Mouse (Mus musculus) MEL (cell line): ENCODE data around the gene Dmac2. TPM values are rescaled to one million over a fixed set of nuclear protein-coding genes. Genes with fewer than 3 reads are reported as not detected.
"Not testable (repeated sequence)": the region's sequence is repeated elsewhere in the genome, so short reads cannot be mapped to it uniquely, and the experiment has no call there.

Experiments
- DNase-seq: peaks from one replicate; pipeline ENCODE4 v3.0.0; 2011; ENCODE audit warnings: low read depth, low spot score
- H3K27ac ChIP-seq: 2 replicates; pipeline ENCODE4 v1.5.1; 2012; ENCODE audit warnings: low read depth, mild to moderate bottlenecking, control low read depth, low read length, moderate library complexity; ENCODE audit not compliant: control insufficient read depth
- H3K27me3 ChIP-seq, 2 experiments: fragments of 150-350 bp in 1 of 2; sonication (generic) in 1 of 2; 2 replicates each; pipeline ENCODE4 v1.6.1; 2012; ENCODE audit warnings: low read length in 2 of 2, mild to moderate bottlenecking in 2 of 2, improper control_type of control experiment in 1 of 2, moderate library complexity in 1 of 2; ENCODE audit not compliant: insufficient read depth in 2 of 2, control insufficient read depth in 1 of 2
- H3K36me3 ChIP-seq, 2 experiments: 2 replicates each; pipeline ENCODE4 v1.6.1; 2012 to 2014; ENCODE audit warnings: low read length in 2 of 2, improper control_type of control experiment in 1 of 2, inconsistent platforms in 1 of 2, mild to moderate bottlenecking in 1 of 2; ENCODE audit not compliant: insufficient read depth in 2 of 2, control insufficient read depth in 1 of 2
- H3K4me1 ChIP-seq, 2 experiments: fragments of 150-350 bp in 1 of 2; sonication (generic) in 1 of 2; 2 replicates each; pipeline ENCODE4 v1.6.1; 2012; ENCODE audit warnings: low read length in 2 of 2, improper control_type of control experiment in 1 of 2, mild to moderate bottlenecking in 1 of 2; ENCODE audit not compliant: insufficient read depth in 2 of 2, control insufficient read depth in 1 of 2
- H3K4me3 ChIP-seq, 2 experiments: fragments of 150-350 bp in 1 of 2; sonication (generic) in 1 of 2; 2 replicates each; pipeline ENCODE4 v1.5.1; 2012; ENCODE audit warnings: low read depth in 2 of 2, low read length in 2 of 2, mild to moderate bottlenecking in 2 of 2, moderate library complexity in 2 of 2, control low read depth in 1 of 2, improper control_type of control experiment in 1 of 2; ENCODE audit not compliant: control insufficient read depth in 1 of 2, insufficient read depth in 1 of 2
- H3K79me2 ChIP-seq: 2 replicates; pipeline ENCODE4 v1.6.1; 2012; ENCODE audit warnings: mild to moderate bottlenecking, low read length, moderate library complexity; ENCODE audit not compliant: control insufficient read depth, poor library complexity, insufficient read depth
- H3K9ac ChIP-seq: 2 replicates; pipeline ENCODE4 v1.6.1; 2012; ENCODE audit warnings: low read depth, mild to moderate bottlenecking, control low read depth, low read length, moderate library complexity; ENCODE audit not compliant: control insufficient read depth, poor library complexity, severe bottlenecking
- H3K9me3 ChIP-seq: fragments of 150-350 bp; sonication (generic); replicated peaks from 2 replicates; pipeline ENCODE4 v1.6.1; 2012; ENCODE audit warnings: mild to moderate bottlenecking, low read length, improper control_type of control experiment, moderate library complexity; ENCODE audit not compliant: insufficient read depth
- BHLHE40 ChIP-seq: IDR thresholded peaks from 2 replicates; pipeline ENCODE4 v1.6.1; 2012; ENCODE audit warnings: low read depth, mild to moderate bottlenecking, inconsistent platforms, low read length, improper control_type of control experiment, borderline replicate concordance
- CHD1 ChIP-seq: IDR thresholded peaks from 2 replicates; pipeline ENCODE4 v1.6.1; 2012; ENCODE audit warnings: low read depth, mild to moderate bottlenecking, inconsistent platforms, low read length, improper control_type of control experiment
- CTCF ChIP-seq, 3 experiments: IDR thresholded peaks in 2 of 3; conservative IDR thresholded peaks in 1 of 3; 2 replicates each; pipeline ENCODE4 v1.5.1; 2011 to 2012; ENCODE audit warnings: low read length in 3 of 3, low read depth in 2 of 3, mild to moderate bottlenecking in 2 of 3, improper control_type of control experiment in 1 of 3, inconsistent platforms in 1 of 3, mixed read lengths in 1 of 3, moderate library complexity in 1 of 3; ENCODE audit not compliant: control insufficient read depth in 1 of 3, insufficient read depth in 1 of 3, poor library complexity in 1 of 3, severe bottlenecking in 1 of 3
- E2F4 ChIP-seq: IDR thresholded peaks from 2 replicates; pipeline ENCODE4 v1.6.1; 2011; ENCODE audit warnings: low read depth, low read length, improper control_type of control experiment, borderline replicate concordance
- ELF1 ChIP-seq: IDR thresholded peaks from 2 replicates; pipeline ENCODE4 v1.6.1; 2014; ENCODE audit warnings: low read depth, mild to moderate bottlenecking, inconsistent platforms, low read length, improper control_type of control experiment, moderate library complexity
- EP300 ChIP-seq, 2 experiments: IDR thresholded peaks; 2 replicates each; pipeline ENCODE4 v1.6.1; 2011; ENCODE audit warnings: improper control_type of control experiment in 2 of 2, low read length in 2 of 2, low read depth in 1 of 2, mild to moderate bottlenecking in 1 of 2
- GATA1 ChIP-seq: IDR thresholded peaks from 2 replicates; pipeline ENCODE4 v1.6.1; 2011; ENCODE audit warnings: low read depth, low read length, improper control_type of control experiment
- HCFC1 ChIP-seq: IDR thresholded peaks from 2 replicates; pipeline ENCODE4 v1.6.1; 2012; ENCODE audit warnings: low read depth, mild to moderate bottlenecking, inconsistent platforms, low read length, improper control_type of control experiment, moderate library complexity
- JUND ChIP-seq: IDR thresholded peaks from 2 replicates; pipeline ENCODE4 v1.6.1; 2011; ENCODE audit warnings: low read depth, mild to moderate bottlenecking, improper control_type of control experiment, low read length
- KAT2A ChIP-seq: conservative IDR thresholded peaks from 2 replicates; pipeline ENCODE4 v1.6.1; 2012; ENCODE audit warnings: low read depth, low read length, improper control_type of control experiment, inconsistent platforms
- MAFK ChIP-seq: IDR thresholded peaks from 2 replicates; pipeline ENCODE4 v1.6.1; 2011; ENCODE audit warnings: low read depth, mild to moderate bottlenecking, low read length, improper control_type of control experiment, borderline replicate concordance
- MAX ChIP-seq: IDR thresholded peaks from 2 replicates; pipeline ENCODE4 v1.6.1; 2011; ENCODE audit warnings: low read length, improper control_type of control experiment
- MAZ ChIP-seq: IDR thresholded peaks from 2 replicates; pipeline ENCODE4 v1.6.1; 2012; ENCODE audit warnings: low read depth, mild to moderate bottlenecking, inconsistent platforms, low read length, improper control_type of control experiment
- MXI1 ChIP-seq: IDR thresholded peaks from 2 replicates; pipeline ENCODE4 v1.6.1; 2011; ENCODE audit warnings: mild to moderate bottlenecking, low read depth, low read length, improper control_type of control experiment
- MYB ChIP-seq: IDR thresholded peaks from 2 replicates; pipeline ENCODE4 v1.6.1; 2011; ENCODE audit warnings: mild to moderate bottlenecking, low read depth, low read length, improper control_type of control experiment
- MYC ChIP-seq: IDR thresholded peaks from 2 replicates; pipeline ENCODE4 v1.6.1; 2011; ENCODE audit warnings: low read depth, mild to moderate bottlenecking, low read length, improper control_type of control experiment, moderate library complexity
- NRF1 ChIP-seq: IDR thresholded peaks from 2 replicates; pipeline ENCODE4 v1.6.1; 2014; ENCODE audit warnings: low read depth, mild to moderate bottlenecking, inconsistent platforms, low read length, improper control_type of control experiment, moderate library complexity; ENCODE audit not compliant: poor library complexity, insufficient read depth, severe bottlenecking
- POLR2A ChIP-seq, 2 experiments: IDR thresholded peaks; 2 replicates each; pipeline ENCODE4 v1.6.1; 2011 to 2012; ENCODE audit warnings: low read length in 2 of 2, mild to moderate bottlenecking in 2 of 2, control low read depth in 1 of 2, improper control_type of control experiment in 1 of 2, low read depth in 1 of 2, moderate library complexity in 1 of 2; ENCODE audit not compliant: control insufficient read depth in 1 of 2, insufficient read depth in 1 of 2, poor library complexity in 1 of 2
- POLR2AphosphoS2 ChIP-seq: IDR thresholded peaks from 2 replicates; pipeline ENCODE4 v1.6.1; 2011; ENCODE audit warnings: low read length, improper control_type of control experiment
- POLR2AphosphoS5 ChIP-seq: IDR thresholded peaks from 2 replicates; pipeline ENCODE4 v1.6.1; 2012; ENCODE audit warnings: low read depth, borderline replicate concordance, mild to moderate bottlenecking, inconsistent platforms, low read length, moderate library complexity, mixed read lengths
- RAD21 ChIP-seq: IDR thresholded peaks from 2 replicates; pipeline ENCODE4 v1.6.1; 2011; ENCODE audit warnings: mild to moderate bottlenecking, low read depth, low read length, improper control_type of control experiment
- RCOR1 ChIP-seq: IDR thresholded peaks from 2 replicates; pipeline ENCODE4 v1.6.1; 2012; ENCODE audit warnings: low read depth, mild to moderate bottlenecking, inconsistent platforms, low read length, improper control_type of control experiment
- SIN3A ChIP-seq: IDR thresholded peaks from 2 replicates; pipeline ENCODE4 v1.6.1; 2012; ENCODE audit warnings: low read length, improper control_type of control experiment, inconsistent platforms
- SMC3 ChIP-seq: IDR thresholded peaks from 2 replicates; pipeline ENCODE4 v1.6.1; 2011; ENCODE audit warnings: low read depth, low read length, improper control_type of control experiment
- TBP ChIP-seq: IDR thresholded peaks from 2 replicates; pipeline ENCODE4 v1.8.0; 2011; ENCODE audit warnings: low read depth, low read length, improper control_type of control experiment
- TCF12 ChIP-seq: IDR thresholded peaks from 2 replicates; pipeline ENCODE4 v1.6.1; 2014; ENCODE audit warnings: low read depth, mild to moderate bottlenecking, inconsistent platforms, low read length, improper control_type of control experiment, moderate library complexity
- USF1 ChIP-seq: IDR thresholded peaks from 2 replicates; pipeline ENCODE4 v1.6.1; 2014; ENCODE audit warnings: low read depth, mild to moderate bottlenecking, inconsistent platforms, low read length, improper control_type of control experiment, moderate library complexity
- USF2 ChIP-seq, 2 experiments: IDR thresholded peaks; 2 replicates each; pipeline ENCODE4 v1.6.1; 2011 to 2012; ENCODE audit warnings: improper control_type of control experiment in 2 of 2, low read length in 2 of 2, borderline replicate concordance in 1 of 2, inconsistent platforms in 1 of 2, low read depth in 1 of 2, mild to moderate bottlenecking in 1 of 2; ENCODE audit not compliant: insufficient read depth in 1 of 2
- ZKSCAN1 ChIP-seq: IDR thresholded peaks from 2 replicates; pipeline ENCODE4 v1.6.1; 2012; ENCODE audit warnings: low read depth, mild to moderate bottlenecking, inconsistent platforms, low read length, improper control_type of control experiment, moderate library complexity
- ZMIZ1 ChIP-seq: IDR thresholded peaks from 2 replicates; pipeline ENCODE4 v1.6.1; 2012; ENCODE audit warnings: low read depth, mild to moderate bottlenecking, inconsistent platforms, low read length, improper control_type of control experiment, moderate library complexity
- ZNF384 ChIP-seq: IDR thresholded peaks from 2 replicates; pipeline ENCODE4 v1.6.1; 2012; ENCODE audit warnings: low read depth, mild to moderate bottlenecking, inconsistent platforms, low read length, improper control_type of control experiment
- polyA plus RNA-seq, 2 experiments: library from polyadenylated mRNA; stranded (reverse) in 1 of 2; unstranded in 1 of 2; fragments of >175 nt in 1 of 2; fragments of >200 nt in 1 of 2; gene quantifications; 2 replicates each; pipeline versions ENCODE4 v1.2.1 to v1.2.4; 2012; ENCODE audit warnings: low replicate concordance in 2 of 2, low read depth in 1 of 2; ENCODE audit not compliant: insufficient read length in 2 of 2, insufficient read depth in 1 of 2, missing spikeins in 1 of 2
- total RNA-seq: library from RNA; depleted of rRNA; stranded (reverse); fragments of 300-350 nt; gene quantifications from 2 replicates; pipeline ENCODE4 v1.2.3, GENCODE M21; 2012; rRNA removed

The Dmac2 gene
- total RNA-seq (12.4 and 14.8 TPM in 2 replicates), polyA plus RNA-seq (10 to 100 TPM in 1 of 2 experiments, not detected in 1; 32.8 TPM)

GRCm38 (mm10) chr7:25618865-25619721 lies at the start of gene Dmac2:
Gene Dmac2, plus strand, starts transcription at chr7:25619414.
- no peaks in the 10 kb centered on the region for H3K27me3 ChIP-seq
- no peaks in the 10 kb centered on the region; the same call in 1 of the 2 replicates for H3K79me2 ChIP-seq
- H3K9me3 ChIP-seq, result no peaks in the 10 kb centered on the region
- peak within 1 kb of the TSS; percentile 35 for H3K27ac ChIP-seq
- peaks cover 0 to 4% of the 10 kb centered on the region in 2 experiments; a peak in 2 of 4 replicates for H3K36me3 ChIP-seq
- TF ChIP-seq RAD21 (no peak), CHD1 (no peak), USF1 (peak; percentile 88), E2F4 (no peak), EP300 (IDR thresholded peaks at IDR 0.05; ENCODE audit: low read depth in 1 of 2, low read length in 2 of 2) (no peak), RCOR1 (no peak), MAFK (no peak), MAZ (peak; percentile 89), SMC3 (no peak), ZNF384 (no peak), POLR2A (IDR thresholded peaks at IDR 0.05; ENCODE audit: control insufficient read depth in 1 of 2, insufficient read depth in 1 of 2, low read depth in 1 of 2, low read length in 2 of 2, poor library complexity in 1 of 2) (peak; percentile 52 to 63; a peak in 2 of 4 replicates), USF2 (IDR thresholded peaks at IDR 0.05; ENCODE audit: borderline replicate concordance in 1 of 2, insufficient read depth in 1 of 2, low read depth in 1 of 2, low read length in 2 of 2) (0 out of 4 replicates have a peak, but pooled peaks of 1 of the 2 experiments have one; percentile 2), POLR2AphosphoS5 (no peak), CTCF (IDR thresholded peaks at IDR 0.05 in 2 of 3, conservative IDR thresholded peaks at IDR 0.05 in 1 of 3; ENCODE audit: control insufficient read depth in 1 of 3, insufficient read depth in 1 of 3, low read depth in 2 of 3, low read length in 3 of 3, poor library complexity in 1 of 3, severe bottlenecking in 1 of 3) (no peak), GATA1 (peak; percentile 51; the same call in 1 of the 2 replicates), POLR2AphosphoS2 (no peak), HCFC1 (peak; percentile 80), ELF1 (0 out of 2 replicates have a peak, but pooled peaks have one; percentile 57), MAX (peak; percentile 99), MYB (no peak), SIN3A (peak; percentile 99), MYC (peak; percentile 96), BHLHE40 (peak; percentile 51; the same call in 1 of the 2 replicates), TBP (peak; percentile 19; the same call in 1 of the 2 replicates), TCF12 (peak; percentile 51; the same call in 1 of the 2 replicates), ZKSCAN1 (no peak), MXI1 (peak; percentile 99), KAT2A (no peak), ZMIZ1 (no peak), JUND (no peak), NRF1 (0 out of 2 replicates have a peak, but pooled peaks have one; percentile 37)
- TF ChIP-seq, all 39 proteins: peak for 15
- Histone ChIP-seq H3K4me3 (peak within 1 kb of the TSS; percentile 84 to 96), H3K4me1 (peaks cover 2 to 20% of the 10 kb centered on the region in 2 experiments; a peak in 3 of 4 replicates), H3K9ac (peak within 1 kb of the TSS; percentile 77)
- peak; percentile 97 for DNase-seq

GRCm38 (mm10) chr7:25573806-25574205 lies 45.4 kb upstream of the Dmac2 start:
- not testable (repeated sequence) for H3K27me3 ChIP-seq, H3K4me3 ChIP-seq, H3K9me3 ChIP-seq, H3K4me1 ChIP-seq, DNase-seq, H3K9ac ChIP-seq, H3K36me3 ChIP-seq, H3K79me2 ChIP-seq, H3K27ac ChIP-seq
